Mouse (Mus musculus) left cerebral cortex, postnatal 4 days (tissue): ENCODE data around the gene C5ar1. TPM values are rescaled to one million over a fixed set of nuclear protein-coding genes. Genes with fewer than 3 reads are reported as not detected.
"Not testable (repeated sequence)": the region's sequence is repeated elsewhere in the genome, so short reads cannot be mapped to it uniquely, and the experiment has no call there.

Experiments
- DNase-seq: peaks from one replicate; pipeline ENCODE4 v3.0.0-alpha.2; 2022
- intact Hi-C: fragments of 180-260 bp; cut with DNase I; formaldehyde crosslinking; loops from one replicate; pipeline ENCODE4 v1.15.1; 2025
- total RNA-seq, 2 experiments: library from RNA; stranded (reverse); gene quantifications; 2 replicates each; pipeline ENCODE4 v1.2.3; 2021

The C5ar1 gene
- total RNA-seq, 2 experiments from 2014 or later = 0.97 to 1.8 TPM

GRCm38 (mm10) chr7:16280721-16281120 is 21.4 kb upstream of the C5ar1 start:
- no peak for DNase-seq
- intact Hi-C loops = no loop called here

- DNase-seq = no peak
- intact Hi-C loops = no loop called here
Measured at GRCm38 (mm10) chr7:16274922-16275890, 15.9 kb upstream of the C5ar1 start.

GRCm38 (mm10) chr7:16273766-16274140 is 14.4 kb upstream of the C5ar1 start:
- intact Hi-C loops = no loop called here
- peak; percentile 71 for DNase-seq

- intact Hi-C loops = no loop called here
- peak; percentile 94 for DNase-seq
Measured at GRCm38 (mm10) chr7:16273081-16273765, 13.9 kb upstream of the C5ar1 start, which contains the start of gene Inafm1. TSS of gene Inafm1 (minus strand) at chr7:16273617.

- peak; percentile 74 for DNase-seq
- intact Hi-C loops = no loop called here
Measured at GRCm38 (mm10) chr7:16272681-16273080, 13.3 kb upstream of the C5ar1 start.

- no peak for DNase-seq
- intact Hi-C loops = no loop called here
Measured at GRCm38 (mm10) chr7:16271139-16271538, 11.8 kb upstream of the C5ar1 start.

- DNase-seq, intact Hi-C loops: not testable (repeated sequence)
Measured at GRCm38 (mm10) chr7:16266593-16266992, 7.3 kb upstream of the C5ar1 start.

- DNase-seq = no peak
- intact Hi-C loops = no loop called here
Measured at GRCm38 (mm10) chr7:16265856-16266255, 6.5 kb upstream of the C5ar1 start.

- intact Hi-C loops = loop anchor here (5.0 kb wide), 1 partner anchor 72 kb away; no protein-coding TSS in a partner anchor
- DNase-seq = no peak
Measured at GRCm38 (mm10) chr7:16263843-16264242, 4.5 kb upstream of the C5ar1 start.

GRCm38 (mm10) chr7:16263015-16263787 is 3.9 kb upstream of the C5ar1 start:
- DNase-seq = peak; percentile 84
- intact Hi-C loops = loop anchor here (5.0 kb wide), 1 partner anchor 71 kb away; no protein-coding TSS in a partner anchor

GRCm38 (mm10) chr7:16261097-16261496 is 1.8 kb upstream of the C5ar1 start:
- DNase-seq = no peak
- intact Hi-C loops = loop anchor here (5.0 kb wide), 1 partner anchor 69 kb away; no protein-coding TSS in a partner anchor

- intact Hi-C loops = no loop called here
- DNase-seq = no peak
Measured at GRCm38 (mm10) chr7:16257830-16258229, 1.5 kb downstream of the C5ar1 start.

- intact Hi-C loops = not testable (repeated sequence)
Measured at GRCm38 (mm10) chr7:16255963-16256362, 3.4 kb downstream of the C5ar1 start.

GRCm38 (mm10) chr7:16254195-16254594 is 5.1 kb downstream of the C5ar1 start:
- intact Hi-C loops = no loop called here
- no peak for DNase-seq

More at GRCm38 (mm10) chr7:16255963-16256362, 3.4 kb downstream of the C5ar1 start:
- DNase-seq = not testable (repeated sequence)

- intact Hi-C loops = no loop called here
- no peak for DNase-seq
Measured at GRCm38 (mm10) chr7:16250687-16251086, 8.7 kb downstream of the C5ar1 start.

GRCm38 (mm10) chr7:16245958-16246357 is 13.4 kb downstream of the C5ar1 start:
- no peak for DNase-seq
- intact Hi-C loops = no loop called here

GRCm38 (mm10) chr7:16244067-16244466 is 15.3 kb downstream of the C5ar1 start, which contains the start of gene C5ar2:
TSS of gene C5ar2 (minus strand) at chr7:16244154.
- intact Hi-C loops = no loop called here
- DNase-seq = no peak

- no peak for DNase-seq
- intact Hi-C loops = no loop called here
Measured at GRCm38 (mm10) chr7:16242198-16242597, 17.1 kb downstream of the C5ar1 start.

- DNase-seq = no peak
- intact Hi-C loops = no loop called here
Measured at GRCm38 (mm10) chr7:16241787-16242186, 17.6 kb downstream of the C5ar1 start.

- intact Hi-C loops = no loop called here
- no peak for DNase-seq
Measured at GRCm38 (mm10) chr7:16240978-16241303, 18.4 kb downstream of the C5ar1 start.
